Mouse (Mus musculus) left cerebral cortex, postnatal 36 days (tissue): Measurements from ENCODE around the gene BC024978. TPM values are rescaled to one million over a fixed set of nuclear protein-coding genes. Genes with fewer than 3 reads are reported as not detected.
A peak's percentile ranks its signal among the peaks of the same experiment; 100 is the strongest.

Source experiments
- DNase-seq, 2 experiments: peaks; one replicate each; pipeline ENCODE4 v3.0.0; 2021 to 2022; ENCODE audit warnings: low spot score in 2 of 2, mixed read lengths in 1 of 2
- intact Hi-C: fragments of 180-260 bp; cut with DNase I; formaldehyde crosslinking; loops from one replicate; pipeline ENCODE4 v1.15.1; 2025
- total RNA-seq, 2 experiments: library from RNA; stranded (reverse); gene quantifications; 2 replicates each; pipeline ENCODE4 v1.2.3; 2021

BC024978 gene
- total RNA-seq, 2 experiments from 2014 or later = 20.6 TPM

- intact Hi-C loops = no loop called here
- no peak for DNase-seq
These were observed 24.6 kb upstream of the BC024978 start for GRCm38 (mm10) chr7:27170981-27171380.

- intact Hi-C loops = no loop called here
- no peak for DNase-seq
These were observed 21.1 kb upstream of the BC024978 start for GRCm38 (mm10) chr7:27174496-27174895.

- intact Hi-C loops = no loop called here
- DNase-seq = no peak
These were observed 20.7 kb upstream of the BC024978 start for GRCm38 (mm10) chr7:27174896-27175295.

GRCm38 (mm10) chr7:27177942-27178323, 17.6 kb upstream of the BC024978 start:
- intact Hi-C loops = no loop called here
- no peak for DNase-seq

GRCm38 (mm10) chr7:27178324-27179216, 17.0 kb upstream of the BC024978 start, which contains the start of gene Rab4b:
Gene Rab4b, minus strand, starts transcription at chr7:27178896.
- intact Hi-C loops = no loop called here
- peak; percentile 99 to 100 for DNase-seq

- intact Hi-C loops = no loop called here
- DNase-seq = no peak
These were observed 16.2 kb upstream of the BC024978 start for GRCm38 (mm10) chr7:27179217-27179918.

GRCm38 (mm10) chr7:27180036-27180435, 15.5 kb upstream of the BC024978 start:
- no peak for DNase-seq
- intact Hi-C loops = no loop called here

- intact Hi-C loops = no loop called here
- no peak for DNase-seq
These were observed 14.5 kb upstream of the BC024978 start, which contains the start of the genes Gm21983 and Mia for GRCm38 (mm10) chr7:27180837-27181695. Gene Gm21983, minus strand, starts transcription at chr7:27181086. Gene Mia, minus strand, starts transcription at chr7:27181157.

GRCm38 (mm10) chr7:27182498-27182897, 13.1 kb upstream of the BC024978 start:
- intact Hi-C loops = no loop called here
- no peak for DNase-seq

GRCm38 (mm10) chr7:27184964-27185363, 10.6 kb upstream of the BC024978 start:
- intact Hi-C loops = no loop called here
- DNase-seq = no peak

GRCm38 (mm10) chr7:27185986-27186385, 9.6 kb upstream of the BC024978 start:
- intact Hi-C loops = no loop called here
- no peak for DNase-seq

- no peak for DNase-seq
- intact Hi-C loops = no loop called here
These were observed 6.2 kb upstream of the BC024978 start for GRCm38 (mm10) chr7:27189271-27189931.

- intact Hi-C loops = no loop called here
- DNase-seq = no peak
These were observed 3.1 kb upstream of the BC024978 start for GRCm38 (mm10) chr7:27192434-27192833.

- DNase-seq = no peak
- intact Hi-C loops = no loop called here
These were observed 1.9 kb upstream of the BC024978 start for GRCm38 (mm10) chr7:27193731-27194130.

- intact Hi-C loops = no loop called here
- DNase-seq = no peak
These were observed 1.6 kb downstream of the BC024978 start for GRCm38 (mm10) chr7:27197136-27197535.

GRCm38 (mm10) chr7:27197634-27198033, 2.1 kb downstream of the BC024978 start:
- no peak for DNase-seq
- intact Hi-C loops = no loop called here

- intact Hi-C loops = no loop called here
- DNase-seq = no peak
These were observed 2.8 kb downstream of the BC024978 start for GRCm38 (mm10) chr7:27198355-27198754.

GRCm38 (mm10) chr7:27198779-27199178, 3.2 kb downstream of the BC024978 start:
- DNase-seq = no peak
- intact Hi-C loops = no loop called here

GRCm38 (mm10) chr7:27203730-27204449, 8.3 kb downstream of the BC024978 start:
- DNase-seq = no peak
- intact Hi-C loops = no loop called here
